Mouse (Mus musculus): ENCODE measurements around the gene Zswim1.
"Not testable (repeated sequence)": the region's sequence is repeated elsewhere in the genome, so short reads cannot be mapped to it uniquely, and the experiment has no call there.

Zswim1 gene

DNA sequence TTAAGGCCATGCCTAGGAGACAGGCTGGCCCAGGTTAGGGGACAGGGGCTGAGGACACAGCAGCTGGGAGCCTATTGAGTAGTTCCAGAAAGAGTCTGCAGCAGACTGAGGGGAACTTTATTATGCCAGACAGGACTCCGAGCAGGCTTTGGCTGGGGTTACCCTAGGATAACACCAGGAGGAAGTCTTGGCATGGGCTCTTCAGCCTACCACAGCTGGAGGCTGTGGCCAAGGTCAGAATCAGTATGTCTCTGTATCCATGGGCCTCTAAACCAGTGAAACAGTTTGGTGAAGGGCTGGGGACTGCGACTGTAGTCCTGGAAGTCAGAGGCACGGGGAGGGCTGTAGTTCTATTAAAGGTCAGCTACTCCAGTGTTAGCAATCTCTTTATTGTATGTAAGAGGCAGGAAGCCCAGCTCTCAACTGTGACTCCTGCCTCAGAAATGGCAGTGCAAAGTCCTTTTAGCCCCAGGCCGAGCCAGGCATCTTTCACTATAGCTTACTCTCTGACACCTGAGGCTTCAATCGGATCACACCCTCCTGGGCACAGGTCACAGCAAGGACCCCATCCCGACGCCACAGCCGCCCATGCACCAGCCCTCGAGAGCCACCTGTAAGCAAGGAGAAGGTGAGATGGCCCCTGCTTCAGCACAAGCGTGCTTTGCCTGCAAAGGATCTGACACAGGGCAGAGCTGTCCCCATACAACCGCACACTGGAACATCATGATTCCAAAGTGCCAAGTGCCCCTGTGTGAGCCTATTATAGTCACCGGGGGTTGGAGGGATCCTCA is 29.9 kb upstream of the Zswim1 start:
- in situ Hi-C loops (cut with MboI, MseI) = no loop called here

- in situ Hi-C loops (cut with MboI, MseI) = no loop called here
Observed at GRCm38 (mm10) chr2:164793236-164793635, 29.2 kb upstream of the Zswim1 start.

- in situ Hi-C loops (cut with MboI, MseI) = no loop called here
Observed at GRCm38 (mm10) chr2:164793772-164794171, 28.7 kb upstream of the Zswim1 start.

GRCm38 (mm10) chr2:164794293-164794692 is 28.2 kb upstream of the Zswim1 start:
- in situ Hi-C loops (cut with MboI, MseI) = no loop called here

DNA sequence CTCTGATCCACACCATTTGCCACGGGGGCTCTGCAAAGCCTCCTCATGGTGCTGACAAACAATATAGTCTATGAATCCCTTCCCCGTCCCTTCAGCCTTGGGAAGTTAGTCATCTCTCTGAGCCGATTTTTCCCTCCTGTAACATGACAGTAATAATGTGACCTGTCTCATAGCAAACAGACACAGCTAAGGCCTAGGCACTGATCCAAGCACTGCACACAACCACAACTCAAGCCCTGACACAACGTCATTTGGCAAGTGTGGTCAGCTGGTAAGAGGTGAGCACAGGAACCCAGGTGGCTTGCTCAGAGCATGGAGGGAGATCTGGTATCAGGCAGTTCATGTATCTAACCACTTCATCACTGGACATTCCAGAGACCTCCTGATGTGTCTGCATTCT is 26.6 kb upstream of the Zswim1 start:
- in situ Hi-C loops (cut with MboI, MseI) = no loop called here

DNA sequence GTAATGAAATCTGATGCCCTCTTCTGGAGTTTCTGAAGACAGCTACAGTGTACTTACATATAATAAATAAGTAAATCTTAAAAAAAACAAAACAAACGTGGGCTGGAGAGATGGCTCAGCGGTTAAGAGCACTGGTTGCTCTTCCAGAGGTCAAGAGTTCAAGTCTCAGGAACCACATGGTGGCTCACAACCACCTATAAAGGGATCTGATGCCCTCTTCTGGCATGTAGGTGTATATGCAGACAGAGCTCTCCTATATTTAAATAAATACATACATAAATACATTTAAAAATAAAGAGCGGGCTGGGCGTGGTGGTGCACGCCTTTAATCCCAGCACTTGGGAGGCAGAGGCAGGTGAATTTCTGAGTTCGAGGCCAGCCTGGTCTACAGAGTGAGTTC is 23.9 kb upstream of the Zswim1 start:
- in situ Hi-C loops (cut with MboI, MseI) = not testable (repeated sequence)

DNA sequence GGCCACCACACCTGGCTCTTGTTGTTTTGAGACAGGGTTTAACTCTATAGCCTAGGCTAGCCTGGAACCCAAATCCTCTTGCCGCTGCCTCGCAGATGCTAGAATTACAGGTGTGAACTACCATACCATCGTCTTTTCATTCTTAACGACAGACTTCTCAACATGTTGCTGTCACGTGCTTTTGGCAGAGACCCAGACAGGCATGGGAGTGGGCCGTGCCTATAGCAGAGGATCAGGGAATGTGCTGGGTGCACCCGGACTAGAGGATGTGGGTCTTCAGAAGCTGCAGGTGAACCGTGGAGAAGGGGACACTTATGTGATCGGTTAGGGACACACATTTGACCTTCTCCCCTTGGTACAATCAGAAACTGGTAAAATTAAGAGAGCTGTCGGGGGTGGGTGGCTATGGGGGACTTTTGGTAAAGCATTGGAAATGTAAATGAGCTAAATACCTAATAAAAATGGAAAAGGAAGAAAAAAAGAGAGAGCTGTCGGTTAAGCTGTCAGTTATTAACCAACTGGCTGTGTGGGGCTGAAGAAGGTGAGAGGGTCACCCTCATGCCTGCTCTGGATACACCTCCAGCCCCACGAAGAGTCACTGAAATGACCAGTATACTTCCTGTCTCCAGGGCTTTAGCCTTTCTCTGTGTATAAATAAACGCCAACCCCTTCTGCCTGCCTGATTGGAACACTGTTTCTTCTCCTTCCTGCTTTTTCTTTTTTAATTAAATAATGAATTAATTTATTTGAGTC is 22.1 kb upstream of the Zswim1 start:
- in situ Hi-C loops (cut with MboI, MseI) = no loop called here

GRCm38 (mm10) chr2:164803201-164803920 is 19.1 kb upstream of the Zswim1 start:
- in situ Hi-C loops (cut with MboI, MseI) = no loop called here

DNA sequence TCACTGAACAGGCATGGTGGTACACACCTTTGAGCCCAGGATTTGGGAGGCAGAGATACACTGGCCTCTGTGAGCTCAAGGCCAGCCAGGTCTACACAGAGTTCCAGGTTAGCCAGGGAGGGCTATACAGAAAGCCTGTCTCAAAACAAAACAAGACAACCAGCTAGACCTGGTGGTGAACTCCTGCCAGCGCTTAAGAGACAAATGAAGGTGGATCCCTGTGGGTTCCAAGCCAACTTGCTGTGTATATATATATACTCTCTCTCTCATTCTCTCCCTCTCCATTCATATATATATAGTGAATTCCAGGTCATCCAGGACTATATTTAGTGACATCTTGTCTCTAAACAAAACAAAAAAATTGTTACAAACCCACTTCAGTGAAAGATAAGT is 18.6 kb upstream of the Zswim1 start:
- in situ Hi-C loops (cut with MboI, MseI) = no loop called here

DNA sequence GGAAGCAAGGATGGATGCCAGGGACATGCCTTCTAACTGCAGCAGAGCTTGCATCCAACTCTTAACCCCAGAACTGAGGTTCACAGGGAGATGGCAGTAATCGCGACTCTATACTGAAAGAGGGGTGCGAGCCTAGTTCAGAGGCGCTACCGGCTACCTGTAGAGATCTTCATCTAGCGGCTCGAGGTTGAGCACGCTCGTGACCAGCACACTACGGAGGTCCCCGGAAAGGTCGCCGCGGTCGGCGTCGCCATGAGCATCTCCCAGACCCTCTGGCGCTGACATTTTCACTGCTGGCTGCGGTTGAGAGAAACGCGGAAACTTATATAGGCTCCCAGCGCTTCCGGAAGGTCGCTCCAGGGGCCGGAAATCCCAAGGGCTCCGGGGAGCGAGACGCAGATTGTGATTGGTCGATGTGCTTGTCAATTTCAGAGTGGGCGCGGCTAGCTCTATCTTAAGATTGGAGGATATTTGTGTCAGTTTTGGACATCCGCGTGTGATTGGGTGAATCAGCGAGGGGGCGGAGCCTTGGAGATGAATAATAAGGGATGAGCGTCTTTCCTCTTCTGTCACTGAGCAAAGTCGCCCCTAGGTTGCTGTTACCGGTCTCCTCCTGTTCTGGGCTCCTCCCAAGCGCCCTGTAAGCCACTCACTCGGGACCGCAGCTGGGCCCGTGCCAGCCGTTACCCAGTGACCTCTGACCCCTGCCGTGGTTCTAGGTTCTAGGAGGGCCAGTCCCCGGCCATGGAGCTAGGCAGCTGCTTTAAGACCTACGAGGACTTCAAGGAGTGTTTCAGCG is 17.8 kb upstream of the Zswim1 start, which contains the start of the genes Acot8 and Zswim3:
Gene Acot8, minus strand, starts transcription at position 350 of the 799 bp plus-strand sequence.
Gene Zswim3, plus strand, starts transcription at position 566 of the 799 bp plus-strand sequence.
- in situ Hi-C loops (cut with MboI, MseI) = no loop called here

DNA sequence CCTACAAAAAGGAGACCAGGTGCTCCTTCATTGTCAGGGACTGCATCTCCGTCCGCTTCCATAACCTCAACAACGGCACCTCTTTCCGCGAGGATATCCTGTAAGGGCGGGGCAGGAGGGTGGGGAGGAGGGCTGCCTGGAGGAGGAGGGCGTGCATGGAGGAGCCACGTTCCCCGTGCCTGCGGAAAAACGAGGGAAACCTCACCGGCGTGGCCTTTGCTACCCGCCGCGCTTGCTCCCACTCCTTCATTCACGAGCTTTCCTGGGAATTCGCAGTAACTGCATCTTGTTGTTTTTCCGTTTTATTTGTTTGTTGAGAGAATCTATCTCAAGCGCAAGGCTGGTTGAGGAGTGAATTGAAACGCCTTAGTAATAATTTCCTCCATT is 17.2 kb upstream of the Zswim1 start:
- in situ Hi-C loops (cut with MboI, MseI) = no loop called here

GRCm38 (mm10) chr2:164806614-164807013 is 15.9 kb upstream of the Zswim1 start:
- in situ Hi-C loops (cut with MboI, MseI) = no loop called here

DNA sequence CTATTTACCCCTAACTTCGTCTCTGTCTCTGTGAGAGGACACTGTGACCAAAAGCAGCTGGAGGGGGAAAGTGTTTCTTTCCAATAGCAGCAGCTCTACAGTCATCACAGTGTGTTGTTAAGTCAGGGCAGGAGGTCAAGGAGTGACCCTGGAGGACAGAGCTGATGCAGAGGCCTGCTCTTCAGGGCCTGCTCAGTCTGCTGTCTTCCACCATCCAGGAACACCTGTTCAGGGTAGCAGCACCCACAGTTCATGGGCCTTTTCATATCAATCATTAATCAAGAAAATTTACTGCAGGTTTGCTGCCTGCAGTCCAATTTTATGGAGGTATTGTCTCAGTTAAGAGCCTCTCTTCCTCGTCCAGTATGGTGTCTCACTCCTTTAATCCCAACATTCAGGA is 8.9 kb upstream of the Zswim1 start:
- in situ Hi-C loops (cut with MboI, MseI) = no loop called here

DNA sequence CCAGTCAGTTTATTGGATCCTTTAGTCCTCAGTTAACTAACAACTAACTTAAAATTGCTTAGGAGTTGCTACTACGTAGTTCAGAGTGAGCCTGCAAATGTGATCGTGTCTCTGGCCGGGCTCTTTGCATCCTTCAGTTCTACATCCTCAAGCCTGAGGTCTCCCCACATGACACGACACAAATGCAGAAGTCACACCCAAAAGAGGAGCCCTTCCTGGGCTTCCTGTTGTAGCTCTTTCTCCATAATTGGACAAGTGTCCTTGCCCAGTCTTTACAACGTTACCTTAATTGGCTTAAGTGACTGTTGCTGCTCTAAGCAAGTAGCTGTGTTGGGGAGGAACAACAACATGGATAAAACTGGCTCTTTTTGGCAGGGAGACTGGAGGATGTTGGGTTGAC is 7.1 kb upstream of the Zswim1 start:
- in situ Hi-C loops (cut with MboI, MseI) = no loop called here

GRCm38 (mm10) chr2:164815821-164816220 is 6.7 kb upstream of the Zswim1 start:
- in situ Hi-C loops (cut with MboI, MseI) = no loop called here

DNA sequence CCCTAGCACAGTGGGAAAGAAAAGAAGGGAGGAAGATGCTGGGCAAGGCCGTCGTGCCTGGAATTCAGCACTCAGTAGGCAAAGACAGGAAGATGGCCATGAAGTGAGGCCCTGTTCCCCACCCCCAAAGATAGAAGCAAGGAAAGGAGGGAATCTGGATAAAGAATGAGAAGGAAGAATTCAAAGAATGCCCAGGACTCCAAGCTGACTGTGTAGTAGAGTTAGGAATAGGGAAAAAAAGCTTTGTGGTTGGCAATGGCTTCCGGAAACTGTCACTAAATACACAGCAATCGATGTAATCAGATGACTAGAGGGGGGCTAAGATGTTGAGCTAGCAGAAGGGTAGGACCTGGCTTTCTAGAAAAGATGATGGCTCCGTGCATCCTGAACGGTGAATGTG is 5.3 kb upstream of the Zswim1 start:
- in situ Hi-C loops (cut with MboI, MseI) = no loop called here

DNA sequence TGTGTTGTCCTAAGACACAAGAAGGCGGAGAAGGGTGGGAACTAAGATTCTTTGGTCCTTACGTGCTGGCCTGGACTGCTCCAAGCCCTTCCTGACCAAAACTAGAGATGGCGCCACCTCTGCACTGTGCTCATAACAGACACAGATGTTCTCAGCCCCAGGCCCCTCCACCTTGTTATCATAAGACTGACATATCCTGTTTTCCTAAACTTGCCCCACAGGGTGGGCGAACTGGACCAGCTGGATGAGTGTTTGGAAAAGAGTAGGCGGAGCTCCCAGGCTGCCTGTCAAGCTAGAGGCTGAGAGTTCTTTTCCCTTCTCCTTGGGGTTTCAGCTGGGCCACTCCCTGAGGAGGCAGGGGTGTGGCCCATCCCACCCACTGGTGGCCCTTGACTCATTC is 4.8 kb upstream of the Zswim1 start:
- in situ Hi-C loops (cut with MboI, MseI) = no loop called here

DNA sequence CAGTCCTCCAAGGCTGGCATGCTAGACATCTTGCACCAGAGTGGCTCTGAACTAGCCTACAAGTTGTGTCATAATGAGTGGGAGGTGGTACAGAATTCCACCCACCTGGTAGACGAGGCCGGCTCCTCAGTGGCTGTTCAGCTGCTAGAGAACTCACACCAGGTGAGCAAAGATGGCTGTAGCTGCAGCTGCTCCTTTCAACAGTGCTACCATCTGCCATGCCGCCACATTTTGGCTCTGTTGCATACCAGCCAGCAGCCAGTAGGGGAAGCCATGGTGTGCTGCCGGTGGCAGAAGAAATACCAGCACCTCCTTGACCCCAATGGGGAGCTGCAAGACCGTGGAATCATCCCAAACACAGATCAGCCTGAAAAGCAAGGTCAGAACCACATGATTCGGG is 1.4 kb upstream of the Zswim1 start:
- in situ Hi-C loops (cut with MboI, MseI) = no loop called here

DNA sequence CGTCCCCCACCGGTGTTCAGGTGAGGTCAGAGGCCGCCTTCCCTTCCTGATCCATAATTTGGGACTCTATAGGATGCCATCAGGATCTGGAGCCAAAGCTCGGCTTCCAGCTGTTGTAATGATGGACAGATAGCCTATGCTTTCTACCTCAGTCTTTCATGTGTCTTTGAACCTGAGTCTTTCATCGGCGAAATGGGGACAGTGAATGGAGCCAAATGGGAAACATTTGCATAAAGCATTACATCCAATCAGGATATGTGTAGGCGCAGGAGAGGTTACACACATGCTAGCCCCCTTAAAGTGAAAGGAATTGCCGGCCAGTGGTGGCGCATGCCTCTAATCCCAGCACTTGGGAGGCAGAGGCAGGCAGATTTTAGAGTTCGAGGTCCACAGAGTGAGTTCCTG is 697 bp downstream of the Zswim1 start:
- in situ Hi-C loops (cut with MboI, MseI) = no loop called here

DNA sequence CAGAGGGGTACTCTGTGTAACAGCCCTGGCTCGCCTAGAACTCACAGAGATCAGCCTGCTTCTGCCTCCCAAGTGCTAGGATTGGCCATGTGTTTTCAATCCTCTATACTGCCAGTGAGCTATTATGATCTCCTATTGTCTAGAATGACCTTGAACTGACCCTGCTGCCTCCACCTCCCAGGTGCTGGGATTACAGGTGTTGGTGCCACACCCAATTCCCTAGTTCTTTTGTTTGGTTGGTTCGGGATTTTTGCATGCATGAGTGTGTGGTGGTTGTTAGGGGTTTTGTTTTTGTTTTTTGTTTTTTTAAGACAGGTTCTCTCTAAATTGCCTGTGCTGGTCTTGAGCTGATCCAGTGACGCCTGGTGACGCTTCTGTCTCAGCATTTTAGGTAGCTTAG is 1.5 kb downstream of the Zswim1 start:
- in situ Hi-C loops (cut with MboI, MseI) = no loop called here

DNA sequence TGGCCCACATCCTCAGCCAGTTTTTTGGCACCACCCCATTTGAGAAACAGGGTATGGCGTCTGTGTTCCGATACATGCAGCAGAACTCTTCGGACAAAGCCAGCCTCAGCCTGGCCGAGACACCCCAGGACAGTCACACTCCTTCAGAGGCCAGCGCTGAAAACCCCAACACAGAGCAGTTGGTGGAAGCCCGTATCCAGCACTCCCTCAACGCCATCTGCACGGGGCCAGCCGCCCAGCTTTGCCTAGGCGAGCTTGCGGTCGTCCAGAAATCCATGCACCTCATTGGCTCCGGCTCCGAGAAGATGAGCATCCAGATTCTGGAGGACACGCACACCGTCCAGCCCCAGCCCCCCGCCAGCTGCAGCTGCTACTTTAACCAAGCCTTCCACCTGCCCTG is 3.0 kb downstream of the Zswim1 start:
- in situ Hi-C loops (cut with MboI, MseI) = no loop called here

All from regulatory T cell (primary cell).